Mouse (Mus musculus): Measurements from ENCODE around the gene Tbx10. TPM values are rescaled to one million over a fixed set of nuclear protein-coding genes. Genes with fewer than 3 reads are reported as not detected.

Gene Tbx10
- polyA plus RNA-seq, 1 experiment from 2014 or later = not detected

GRCm38 (mm10) chr19:3980917-3981316 is 11.6 kb upstream of the Tbx10 start:
- no peak overlapping the region for H3K4me2 ChIP-seq (ENCODE audit: low read depth, low read length)
- no peak overlapping the region for H3K4me3 ChIP-seq (ENCODE audit: low read depth, low read length)
- H3K36me3 ChIP-seq (replicated peaks; ENCODE audit: control insufficient read depth, insufficient read depth, low read depth, low read length) = no peaks in the 10 kb centered on the region
- DNase-seq (ENCODE audit: low spot score) (no peak), ATAC-seq (replicated peaks; ENCODE audit: insufficient number of reproducible peaks, low FRiP score, low TSS enrichment, low read depth) (no peak)
- H3K9ac ChIP-seq (replicated peaks; ENCODE audit: low read length) = no peak overlapping the region
- no peak overlapping the region for H3K27ac ChIP-seq (replicated peaks; ENCODE audit: low read depth, low read length)
- 77% methylated on average over 9 of the region's 9 CpGs for WGBS
- H3K9me3 ChIP-seq (replicated peaks; ENCODE audit: control insufficient read depth, low read length) = no peaks in the 10 kb centered on the region
- H3K4me1 ChIP-seq (ENCODE audit: control insufficient read depth, insufficient read depth, low read length) = no peaks in the 10 kb centered on the region; the same call in 1 of the 2 replicates
- H3K27me3 ChIP-seq (ENCODE audit: control insufficient read depth, insufficient read depth, low read length) = no peaks in the 10 kb centered on the region

GRCm38 (mm10) chr19:3983527-3984200 is 8.9 kb upstream of the Tbx10 start:
- H3K4me3 ChIP-seq (ENCODE audit: low read depth, low read length) = no peak overlapping the region

GRCm38 (mm10) chr19:3985261-3985681 is 7.3 kb upstream of the Tbx10 start:
- no peaks in the 10 kb centered on the region; the same call in 1 of the 2 replicates for H3K4me1 ChIP-seq (ENCODE audit: control insufficient read depth, insufficient read depth, low read length)
- no peaks in the 10 kb centered on the region for H3K9me3 ChIP-seq (replicated peaks; ENCODE audit: control insufficient read depth, low read length)
- ATAC-seq (replicated peaks; ENCODE audit: insufficient number of reproducible peaks, low FRiP score, low TSS enrichment, low read depth) (no peak), DNase-seq (ENCODE audit: low spot score) (peak; percentile 9)
- H3K9ac ChIP-seq (replicated peaks; ENCODE audit: low read length) = no peak overlapping the region
- H3K4me2 ChIP-seq (ENCODE audit: low read depth, low read length) = no peak overlapping the region
- 34% methylated on average over 8 of the region's 8 CpGs for WGBS
- H3K4me3 ChIP-seq (ENCODE audit: low read depth, low read length) = no peak overlapping the region
- no peak overlapping the region for H3K27ac ChIP-seq (replicated peaks; ENCODE audit: low read depth, low read length)
- no peaks in the 10 kb centered on the region for H3K36me3 ChIP-seq (replicated peaks; ENCODE audit: control insufficient read depth, insufficient read depth, low read depth, low read length)
- no peaks in the 10 kb centered on the region for H3K27me3 ChIP-seq (ENCODE audit: control insufficient read depth, insufficient read depth, low read length)

More at GRCm38 (mm10) chr19:3983527-3984200, 8.9 kb upstream of the Tbx10 start:
- ATAC-seq (replicated peaks; ENCODE audit: insufficient number of reproducible peaks, low FRiP score, low TSS enrichment, low read depth) (no peak), DNase-seq (ENCODE audit: low spot score) (peak; percentile 16)
- Histone ChIP-seq H3K9me3 (replicated peaks; ENCODE audit: control insufficient read depth, low read length) (no peaks in the 10 kb centered on the region), H3K4me2 (ENCODE audit: low read depth, low read length) (no peak overlapping the region), H3K36me3 (replicated peaks; ENCODE audit: control insufficient read depth, insufficient read depth, low read depth, low read length) (no peaks in the 10 kb centered on the region), H3K27me3 (ENCODE audit: control insufficient read depth, insufficient read depth, low read length) (no peaks in the 10 kb centered on the region), H3K9ac (replicated peaks; ENCODE audit: low read length) (0 out of 2 replicates have a peak overlapping the region, but pooled peaks have one; percentile 2), H3K4me1 (ENCODE audit: control insufficient read depth, insufficient read depth, low read length) (no peaks in the 10 kb centered on the region; the same call in 1 of the 2 replicates), H3K27ac (replicated peaks; ENCODE audit: low read depth, low read length) (peak overlapping the region; percentile 10; the same call in 1 of the 2 replicates)
- WGBS = 26% methylated on average over 9 of the region's 9 CpGs

GRCm38 (mm10) chr19:3986334-3986733 is 6.2 kb upstream of the Tbx10 start, which contains the start of gene Acy3:
Gene Acy3, plus strand, starts transcription at chr19:3986570.
- Histone ChIP-seq H3K36me3 (replicated peaks; ENCODE audit: control insufficient read depth, insufficient read depth, low read depth, low read length) (no peaks in the 10 kb centered on the region), H3K9me3 (replicated peaks; ENCODE audit: control insufficient read depth, low read length) (no peaks in the 10 kb centered on the region), H3K27me3 (ENCODE audit: control insufficient read depth, insufficient read depth, low read length) (no peaks in the 10 kb centered on the region), H3K4me3 (ENCODE audit: low read depth, low read length) (no peak within 1 kb of the TSS), H3K27ac (replicated peaks; ENCODE audit: low read depth, low read length) (no peak within 1 kb of the TSS; the same call in 1 of the 2 replicates), H3K4me2 (ENCODE audit: low read depth, low read length) (no peak within 1 kb of the TSS; the same call in 1 of the 2 replicates), H3K9ac (replicated peaks; ENCODE audit: low read length) (no peak within 1 kb of the TSS), H3K4me1 (ENCODE audit: control insufficient read depth, insufficient read depth, low read length) (no peaks in the 10 kb centered on the region; the same call in 1 of the 2 replicates)
- 13% methylated on average over 8 of the region's 8 CpGs for WGBS
- DNase-seq (ENCODE audit: low spot score) (peak; percentile 54), ATAC-seq (replicated peaks; ENCODE audit: insufficient number of reproducible peaks, low FRiP score, low TSS enrichment, low read depth) (no peak)

- H3K4me2 ChIP-seq (ENCODE audit: low read depth, low read length) = no peak overlapping the region
- no peak for DNase-seq (ENCODE audit: low spot score)
- H3K9ac ChIP-seq (replicated peaks; ENCODE audit: low read length) = no peak overlapping the region
- no peaks in the 10 kb centered on the region for H3K27me3 ChIP-seq (ENCODE audit: control insufficient read depth, insufficient read depth, low read length)
- no peak overlapping the region for H3K27ac ChIP-seq (replicated peaks; ENCODE audit: low read depth, low read length)
- no peaks in the 10 kb centered on the region for H3K9me3 ChIP-seq (replicated peaks; ENCODE audit: control insufficient read depth, low read length)
- no peak overlapping the region for H3K4me3 ChIP-seq (ENCODE audit: low read depth, low read length)
- ATAC-seq (replicated peaks; ENCODE audit: insufficient number of reproducible peaks, low FRiP score, low TSS enrichment, low read depth) = no peak
- 86% methylated on average over 14 of the region's 14 CpGs for WGBS
- no peaks in the 10 kb centered on the region for H3K36me3 ChIP-seq (replicated peaks; ENCODE audit: control insufficient read depth, insufficient read depth, low read depth, low read length)
- H3K4me1 ChIP-seq (ENCODE audit: control insufficient read depth, insufficient read depth, low read length) = no peaks in the 10 kb centered on the region; the same call in 1 of the 2 replicates
These were observed 4.5 kb upstream of the Tbx10 start for GRCm38 (mm10) chr19:3988066-3988465.

- ATAC-seq (replicated peaks; ENCODE audit: insufficient number of reproducible peaks, low FRiP score, low TSS enrichment, low read depth) (no peak), DNase-seq (ENCODE audit: low spot score) (peak; percentile 24)
- no peak overlapping the region for H3K4me2 ChIP-seq (ENCODE audit: low read depth, low read length)
- H3K4me3 ChIP-seq (ENCODE audit: low read depth, low read length) = no peak overlapping the region
- no peak overlapping the region for H3K27ac ChIP-seq (replicated peaks; ENCODE audit: low read depth, low read length)
- H3K9me3 ChIP-seq (replicated peaks; ENCODE audit: control insufficient read depth, low read length) = no peaks in the 10 kb centered on the region
- WGBS = 88% methylated on average over 4 of the region's 4 CpGs
- no peaks in the 10 kb centered on the region for H3K36me3 ChIP-seq (replicated peaks; ENCODE audit: control insufficient read depth, insufficient read depth, low read depth, low read length)
- H3K9ac ChIP-seq (replicated peaks; ENCODE audit: low read length) = no peak overlapping the region
- H3K4me1 ChIP-seq (ENCODE audit: control insufficient read depth, insufficient read depth, low read length) = no peaks in the 10 kb centered on the region; the same call in 1 of the 2 replicates
- no peaks in the 10 kb centered on the region for H3K27me3 ChIP-seq (ENCODE audit: control insufficient read depth, insufficient read depth, low read length)
These were observed 3.8 kb upstream of the Tbx10 start for GRCm38 (mm10) chr19:3988750-3989149.

GRCm38 (mm10) chr19:3990804-3991203 is 1.7 kb upstream of the Tbx10 start:
- no peak overlapping the region for H3K9ac ChIP-seq (replicated peaks; ENCODE audit: low read length)
- no peak overlapping the region for H3K27ac ChIP-seq (replicated peaks; ENCODE audit: low read depth, low read length)
- 66% methylated on average over 6 of the region's 6 CpGs for WGBS

GRCm38 (mm10) chr19:3991562-3991961 is 990 bp upstream of the Tbx10 start:
- Histone ChIP-seq H3K4me2 (ENCODE audit: low read depth, low read length) (no peak overlapping the region), H3K36me3 (replicated peaks; ENCODE audit: control insufficient read depth, insufficient read depth, low read depth, low read length) (no peaks in the 10 kb centered on the region), H3K27ac (replicated peaks; ENCODE audit: low read depth, low read length) (no peak overlapping the region), H3K9ac (replicated peaks; ENCODE audit: low read length) (no peak overlapping the region), H3K4me3 (ENCODE audit: low read depth, low read length) (no peak overlapping the region), H3K9me3 (replicated peaks; ENCODE audit: control insufficient read depth, low read length) (no peaks in the 10 kb centered on the region), H3K4me1 (ENCODE audit: control insufficient read depth, insufficient read depth, low read length) (no peaks in the 10 kb centered on the region), H3K27me3 (ENCODE audit: control insufficient read depth, insufficient read depth, low read length) (no peaks in the 10 kb centered on the region)
- WGBS = 82% methylated on average over 3 of the region's 3 CpGs
- DNase-seq (ENCODE audit: low spot score) (no peak), ATAC-seq (replicated peaks; ENCODE audit: insufficient number of reproducible peaks, low FRiP score, low TSS enrichment, low read depth) (no peak)

More at GRCm38 (mm10) chr19:3990804-3991203, 1.7 kb upstream of the Tbx10 start:
- Histone ChIP-seq H3K4me2 (ENCODE audit: low read depth, low read length) (no peak overlapping the region), H3K9me3 (replicated peaks; ENCODE audit: control insufficient read depth, low read length) (no peaks in the 10 kb centered on the region), H3K36me3 (replicated peaks; ENCODE audit: control insufficient read depth, insufficient read depth, low read depth, low read length) (no peaks in the 10 kb centered on the region), H3K4me3 (ENCODE audit: low read depth, low read length) (no peak overlapping the region), H3K4me1 (ENCODE audit: control insufficient read depth, insufficient read depth, low read length) (no peaks in the 10 kb centered on the region; the same call in 1 of the 2 replicates), H3K27me3 (ENCODE audit: control insufficient read depth, insufficient read depth, low read length) (no peaks in the 10 kb centered on the region)
- no peak for DNase-seq (ENCODE audit: low spot score)
- no peak for ATAC-seq (replicated peaks; ENCODE audit: insufficient number of reproducible peaks, low FRiP score, low TSS enrichment, low read depth)
